Mouse (Mus musculus) fibroblast of lung, adult 2 months (primary cell): ENCODE results near the gene B3galt1.

Experiments used
- DNase-seq: peaks from one replicate; pipeline ENCODE4 v3.0.0-alpha.2; 2011; ENCODE audit warnings: low read depth

B3galt1 gene

GRCm38 (mm10) chr2:67948408-67948807 lies 382.7 kb downstream of the B3galt1 start:
- no peak for DNase-seq

DNA sequence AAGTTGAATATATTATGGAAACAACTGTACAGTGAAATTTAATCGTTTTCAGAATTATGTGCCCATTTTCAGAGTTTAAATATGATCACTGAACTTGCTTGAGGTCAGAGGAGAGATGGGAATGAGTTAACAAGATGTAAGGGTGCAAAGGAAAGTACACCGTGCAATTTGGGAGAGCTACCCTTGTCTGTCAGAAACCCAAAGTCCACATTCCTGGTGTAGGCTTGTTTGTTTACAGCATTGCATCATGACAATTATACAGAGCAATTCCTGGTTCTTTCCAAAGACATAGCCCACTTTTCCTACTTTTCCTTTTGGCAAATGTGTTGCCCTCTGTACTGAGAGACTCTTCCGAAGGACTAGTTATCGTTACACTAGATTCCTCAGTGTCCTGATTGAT lies 390.5 kb downstream of the B3galt1 start:
- no peak for DNase-seq

DNA sequence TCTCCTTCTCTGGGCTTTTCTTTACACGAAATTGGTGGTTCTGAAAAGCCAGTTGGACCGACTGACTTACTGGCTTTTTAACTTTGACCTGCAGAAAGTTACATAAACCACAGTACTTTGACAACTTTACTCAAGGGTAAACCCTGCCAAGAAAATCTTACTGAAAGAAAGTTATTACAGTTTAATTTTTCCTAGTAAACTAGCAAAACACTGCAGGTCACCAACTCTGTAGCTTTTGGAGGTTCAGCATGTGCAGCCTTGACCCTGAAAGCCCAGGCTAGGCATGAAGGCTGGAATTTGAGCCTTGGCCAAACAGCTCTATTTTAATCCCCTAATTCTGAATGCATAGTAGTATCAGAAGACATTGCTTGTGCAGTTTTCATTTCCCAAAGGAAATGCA lies 391.9 kb downstream of the B3galt1 start:
- no peak for DNase-seq

GRCm38 (mm10) chr2:67960711-67961110 lies 395.0 kb downstream of the B3galt1 start:
- DNase-seq: no peak

- no peak for DNase-seq
Measured at GRCm38 (mm10) chr2:67968812-67969211, 403.1 kb downstream of the B3galt1 start.

DNA sequence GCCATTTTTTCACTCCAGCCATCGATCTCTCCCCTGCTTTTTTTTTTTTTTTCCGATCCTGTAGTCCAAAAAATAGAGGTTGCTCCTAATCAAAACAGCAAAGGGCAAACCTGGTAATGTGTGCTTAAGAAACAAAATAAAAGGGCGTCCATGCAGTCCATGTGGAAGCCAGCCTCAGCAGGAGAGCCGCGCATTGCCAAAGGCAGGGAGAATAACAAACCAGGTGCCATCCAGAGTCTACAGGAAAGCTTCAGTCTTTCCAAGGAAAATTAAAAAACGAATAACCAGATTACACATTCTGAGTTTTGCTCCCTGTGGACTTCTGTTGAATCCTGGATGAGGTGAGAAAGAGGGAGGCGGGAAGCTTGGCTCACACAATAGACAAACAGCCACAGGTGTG lies 405.4 kb downstream of the B3galt1 start:
- no peak for DNase-seq

DNA sequence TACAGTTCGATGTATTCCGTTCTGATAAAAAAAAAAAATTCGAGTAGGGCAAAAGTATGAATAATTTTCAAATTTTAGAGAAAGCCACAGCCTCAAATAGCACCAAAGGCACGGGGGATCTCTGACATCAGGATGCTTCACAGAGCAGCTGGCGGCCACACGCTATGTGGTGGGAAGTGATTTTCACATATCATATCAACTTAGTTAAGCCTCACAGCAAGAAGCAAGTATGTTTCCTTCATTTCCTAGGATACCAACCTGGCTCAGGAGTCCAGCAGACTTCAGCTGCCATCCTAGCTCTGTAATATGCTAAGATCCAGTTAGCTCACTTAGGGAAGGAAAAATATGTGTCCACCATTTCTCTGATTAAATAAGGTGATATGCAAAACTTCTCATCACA lies 405.9 kb downstream of the B3galt1 start:
- DNase-seq: no peak

- DNase-seq: no peak
Measured at GRCm38 (mm10) chr2:67975764-67976163, 410.1 kb downstream of the B3galt1 start.

DNA sequence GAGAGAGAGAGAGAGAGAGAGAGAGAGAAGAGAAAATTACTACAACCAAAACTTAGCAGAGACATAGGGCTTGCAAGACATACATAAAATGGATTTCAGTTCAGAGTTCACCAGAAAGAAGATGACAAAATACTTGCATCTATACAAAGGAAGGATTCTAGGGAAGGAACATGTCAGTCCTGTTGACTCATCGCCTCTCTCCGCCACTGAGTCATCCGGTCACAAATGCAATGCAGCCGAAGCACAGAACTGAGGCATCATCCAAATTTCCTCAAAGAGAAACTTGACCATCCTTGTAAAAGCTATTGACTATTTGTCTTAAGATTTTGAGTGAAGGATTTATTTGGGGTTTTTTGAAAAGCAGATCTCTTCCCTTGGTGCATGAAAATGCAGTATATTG lies 410.8 kb downstream of the B3galt1 start:
- DNase-seq: no peak

DNA sequence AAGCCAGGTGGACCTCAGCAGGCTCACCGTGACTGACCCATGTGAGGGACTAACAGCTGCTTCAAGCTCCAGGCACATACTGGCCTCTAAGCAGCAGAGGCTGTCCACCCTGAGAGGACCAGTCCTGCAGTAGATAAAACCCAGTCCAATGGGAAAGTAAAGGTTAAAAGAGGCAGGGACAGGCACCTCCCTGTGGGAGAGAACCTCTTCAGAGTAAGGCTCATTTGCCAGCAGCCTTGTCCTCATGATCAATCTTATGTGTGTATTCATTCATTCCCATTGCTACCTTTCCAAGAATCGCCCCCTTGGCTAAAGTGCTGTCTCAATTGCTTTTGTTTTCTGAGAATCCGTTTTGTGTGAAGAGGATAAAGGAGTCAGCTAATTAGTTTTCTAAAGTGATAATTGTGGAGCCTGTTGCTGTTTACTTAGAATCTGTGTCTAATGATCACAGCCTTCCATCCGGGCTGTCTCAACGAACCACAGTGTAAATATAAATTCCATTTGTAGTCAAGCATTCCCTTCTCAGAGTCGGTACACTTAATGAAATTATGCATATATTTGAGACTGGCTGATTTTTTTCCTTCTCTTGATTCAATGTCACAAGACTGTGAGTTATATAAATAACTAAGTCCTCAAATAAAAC lies 412.1 kb downstream of the B3galt1 start:
- no peak for DNase-seq

GRCm38 (mm10) chr2:67983563-67983962 lies 417.9 kb downstream of the B3galt1 start:
- DNase-seq: no peak

GRCm38 (mm10) chr2:67985133-67985532 lies 419.5 kb downstream of the B3galt1 start:
- DNase-seq: no peak

DNA sequence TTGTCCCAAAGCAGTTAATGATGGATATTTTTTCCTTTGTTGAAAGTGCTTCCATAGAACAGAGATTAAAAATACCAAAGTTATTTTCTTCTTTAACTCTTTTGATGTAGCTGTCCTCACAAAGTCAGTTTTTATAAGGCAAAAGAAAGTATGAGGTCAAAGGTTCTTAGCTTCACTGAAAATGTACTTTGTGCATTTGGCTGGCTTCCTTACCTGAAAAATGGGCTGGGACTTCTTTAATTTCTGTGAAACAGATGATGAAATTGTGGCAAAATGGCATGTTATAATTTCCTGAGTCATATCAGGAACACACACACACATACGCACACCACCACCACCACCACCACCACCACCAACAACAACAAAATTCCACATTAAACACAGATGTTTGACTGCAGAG lies 427.8 kb downstream of the B3galt1 start:
- no peak for DNase-seq

DNA sequence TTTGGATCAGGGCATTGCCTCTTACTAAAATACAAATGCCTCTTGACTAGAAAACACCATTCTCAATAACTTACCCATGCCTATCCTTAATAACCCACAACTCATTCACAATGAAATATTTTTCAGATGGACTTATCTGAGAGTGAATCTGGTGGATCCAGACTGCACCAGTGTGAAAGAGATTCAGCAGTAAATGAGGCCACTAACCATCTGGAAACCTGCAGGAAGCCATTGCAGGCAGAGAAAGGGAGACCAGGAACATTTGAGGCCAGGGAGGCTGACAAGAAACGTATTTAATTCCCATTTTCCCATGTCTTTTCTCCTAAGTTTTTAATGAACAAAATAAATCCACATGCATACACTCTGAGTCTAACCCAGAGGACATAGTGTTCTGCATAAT lies 437.4 kb downstream of the B3galt1 start:
- no peak for DNase-seq

DNA sequence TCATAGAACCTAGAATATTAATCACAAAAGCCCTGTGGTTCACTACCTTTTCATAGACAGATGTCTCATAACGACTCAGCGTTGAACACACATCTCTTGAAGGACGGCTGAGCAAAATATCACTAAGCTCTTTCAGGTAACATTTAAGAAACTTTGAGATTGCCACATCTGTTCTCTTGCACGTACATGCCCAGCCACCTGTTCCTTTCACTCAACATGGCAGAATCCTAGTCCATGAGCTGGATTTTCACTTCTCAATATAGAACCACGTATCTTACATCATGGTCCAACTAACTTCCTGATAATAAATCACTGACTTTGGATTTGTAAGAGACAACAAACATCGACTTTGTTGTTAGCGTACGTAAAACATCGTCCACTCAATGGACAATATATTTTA lies 439.5 kb downstream of the B3galt1 start:
- DNase-seq: no peak

GRCm38 (mm10) chr2:68005711-68006110 lies 440.0 kb downstream of the B3galt1 start:
- no peak for DNase-seq

- DNase-seq: no peak
Measured at GRCm38 (mm10) chr2:68011336-68011735, 445.7 kb downstream of the B3galt1 start.

DNA sequence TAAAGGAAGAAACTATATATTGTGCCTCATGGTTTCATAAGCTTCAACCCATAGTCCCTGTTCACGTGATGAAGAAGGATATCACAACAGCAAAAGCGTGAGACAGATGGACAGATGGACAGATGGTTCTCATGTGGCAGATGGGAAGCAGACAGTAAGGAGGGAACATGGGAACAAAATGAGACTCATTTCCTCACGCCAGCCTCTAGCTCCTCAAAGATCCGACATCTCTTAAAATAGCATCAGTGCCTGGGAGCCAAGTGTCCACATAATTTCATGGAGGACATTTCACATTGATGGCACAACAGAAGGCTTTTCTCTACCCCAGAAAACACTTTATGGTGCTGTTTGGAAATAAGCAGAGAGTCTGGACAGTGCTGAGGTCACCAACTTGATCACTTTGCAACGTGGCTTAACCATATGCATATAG lies 454.6 kb downstream of the B3galt1 start:
- no peak for DNase-seq

DNA sequence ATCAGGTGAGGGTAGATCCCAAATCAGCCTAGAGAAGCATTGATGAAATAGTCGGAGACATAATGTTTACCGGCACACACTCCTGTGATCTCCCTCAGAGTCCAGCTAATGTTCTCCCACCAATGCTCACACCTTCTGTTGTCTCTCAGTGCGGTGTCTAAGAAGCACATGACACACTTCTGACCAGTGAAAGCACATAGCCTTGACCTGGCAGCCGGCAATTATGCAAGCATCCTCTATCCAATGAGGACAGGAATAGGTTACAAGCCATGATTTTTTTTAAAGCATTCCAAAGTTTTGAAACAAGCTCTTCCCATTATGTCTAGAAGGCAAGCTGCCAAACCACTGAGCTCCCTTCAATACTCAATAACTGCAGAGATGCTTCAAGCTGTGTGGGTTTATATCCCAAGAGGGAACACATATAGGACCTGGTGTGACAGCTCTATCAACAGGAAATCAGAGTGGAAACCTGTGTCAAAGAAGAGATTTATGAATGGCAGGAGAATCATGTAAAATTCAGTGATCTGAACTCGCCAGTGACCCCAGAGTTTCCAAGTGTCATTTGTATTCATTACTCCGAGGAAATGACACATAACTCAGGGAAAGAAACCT lies 456.0 kb downstream of the B3galt1 start:
- DNase-seq: no peak

- DNase-seq: no peak
Measured at GRCm38 (mm10) chr2:68028811-68029210, 463.1 kb downstream of the B3galt1 start.

GRCm38 (mm10) chr2:68034711-68035110 lies 469.0 kb downstream of the B3galt1 start:
- DNase-seq: no peak

GRCm38 (mm10) chr2:68040752-68041151 lies 475.1 kb downstream of the B3galt1 start:
- no peak for DNase-seq

DNA sequence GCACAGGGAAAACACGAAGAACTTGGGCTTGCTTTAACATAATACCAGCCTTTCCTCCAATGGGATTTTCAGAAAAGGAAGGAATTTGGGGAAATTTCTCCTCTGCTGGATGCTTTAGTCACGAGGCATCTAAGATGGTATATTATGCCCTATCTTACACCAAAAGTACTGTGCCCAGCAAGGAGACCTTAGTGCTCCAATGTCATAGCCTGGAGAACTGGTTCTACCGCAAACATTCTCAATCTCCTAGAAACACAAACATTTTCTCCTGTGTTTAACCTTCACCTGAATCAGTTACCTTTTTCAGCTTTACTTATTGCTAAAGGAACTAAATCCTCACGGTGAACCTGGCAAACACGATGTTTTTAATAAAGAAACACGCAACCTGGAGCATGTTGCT lies 486.8 kb downstream of the B3galt1 start:
- DNase-seq: no peak

- no peak for DNase-seq
Measured at GRCm38 (mm10) chr2:68053243-68053642, 487.6 kb downstream of the B3galt1 start.
